Comparison of ENCODE assay signal across 9 mouse cellular contexts in genomic region chr13:100774704-100775103, GRCm38 (mm10). TPM values are rescaled to one million over a fixed set of nuclear protein-coding genes. Genes with fewer than 3 reads are reported as not detected.
A peak's percentile ranks its signal among the peaks of the same experiment; 100 is the strongest.
DNase-seq lines count a peak whose midpoint lies in the region; ATAC-seq and TF ChIP-seq lines count a peak whose summit lies in the region.
"Had no signal": no experiment of that assay in that cellular context is flagged by ENCODE, and none has a peak within 500 bp of the region (broad histone marks: within the 10 kb centered on the region; RNA-seq: fewer than 3 reads in every experiment).

No protein-coding gene starts in this region.

- no peak for DNase-seq in kidney, adult 11 months
- DNase-seq in MN1 (ENCODE audit: low spot score): no peak
- DNase-seq in layer of hippocampus, postnatal 25 days (ENCODE audit: extremely low spot score in 1 of 2, low spot score in 1 of 2): no peak
- DNase-seq: gastrocnemius, postnatal 25 days had no signal

- H3K79me2 ChIP-seq in myocyte (ENCODE audit: control insufficient read depth, insufficient read depth): peaks cover 6% of the 10 kb centered on the region

- no peaks in the 10 kb centered on the region for H3K27me3 ChIP-seq in kidney, embryonic 16.5 days (ENCODE audit: insufficient read depth, low read length)
- H3K27me3 ChIP-seq in embryonic facial prominence, embryonic 12.5 days: no peaks in the 10 kb centered on the region
- no peaks in the 10 kb centered on the region for H3K27me3 ChIP-seq in intestine, embryonic 15.5 days (replicated peaks)
- no peaks in the 10 kb centered on the region for H3K27me3 ChIP-seq in myocyte (ENCODE audit: control insufficient read depth, insufficient read depth, insufficient read length)

- TF ChIP-seq POLR2A in myocyte (IDR thresholded peaks at IDR 0.05; ENCODE audit: insufficient read length, low read depth): no peak

- H3K27ac ChIP-seq in kidney, embryonic 16.5 days (ENCODE audit: low read length): no peak overlapping the region
- H3K27ac ChIP-seq in embryonic facial prominence, embryonic 12.5 days: no peak overlapping the region
- H3K27ac ChIP-seq in intestine, embryonic 15.5 days: no peak overlapping the region

- H3ac ChIP-seq in myocyte (ENCODE audit: control insufficient read depth, insufficient read length): peak overlapping the region; percentile 11

- H3K4me1 ChIP-seq in kidney, embryonic 16.5 days (ENCODE audit: insufficient read depth, low read length): peaks cover 14% of the 10 kb centered on the region
- peaks cover 16% of the 10 kb centered on the region for H3K4me1 ChIP-seq in embryonic facial prominence, embryonic 12.5 days
- 0 out of 2 replicates have a peak, but pooled peaks cover 7% of the 10 kb centered on the region for H3K4me1 ChIP-seq in intestine, embryonic 15.5 days (replicated peaks)

- peak overlapping the region; percentile 91 for H3K4me3 ChIP-seq in kidney, embryonic 16.5 days (ENCODE audit: low read length)
- H3K4me3 ChIP-seq in embryonic facial prominence, embryonic 12.5 days: peak overlapping the region; percentile 87
- peak overlapping the region; percentile 84 for H3K4me3 ChIP-seq in intestine, embryonic 15.5 days (replicated peaks)
- H3K4me3 ChIP-seq in myocyte: peak overlapping the region; percentile 67

- no peak for ATAC-seq in kidney, embryonic 16.5 days (ENCODE audit: low FRiP score, low TSS enrichment)
- no peak for ATAC-seq in embryonic facial prominence, embryonic 12.5 days (ENCODE audit: insufficient number of reproducible peaks, insufficient read depth, low FRiP score, low TSS enrichment)
- no peak for ATAC-seq in intestine, embryonic 15.5 days
- ATAC-seq in megakaryocyte progenitor cell, adult 5-6 weeks (replicated peaks; ENCODE audit: poor library complexity): no peak

- H3K9me3 ChIP-seq in kidney, embryonic 16.5 days (ENCODE audit: low read length): no peaks in the 10 kb centered on the region
- no peaks in the 10 kb centered on the region for H3K9me3 ChIP-seq in embryonic facial prominence, embryonic 12.5 days
- H3K9me3 ChIP-seq in intestine, embryonic 15.5 days: no peaks in the 10 kb centered on the region

- H3K36me3 ChIP-seq in kidney, embryonic 16.5 days (ENCODE audit: insufficient read depth, low read length): peaks cover 25% of the 10 kb centered on the region
- peaks cover 28% of the 10 kb centered on the region for H3K36me3 ChIP-seq in embryonic facial prominence, embryonic 12.5 days
- peaks cover 4% of the 10 kb centered on the region; the same call in 1 of the 2 replicates for H3K36me3 ChIP-seq in intestine, embryonic 15.5 days
- H3K36me3 ChIP-seq in myocyte (ENCODE audit: control insufficient read depth, insufficient read depth): peaks cover 7% of the 10 kb centered on the region

- H3K4me2 ChIP-seq in kidney, embryonic 16.5 days (replicated peaks; ENCODE audit: low read depth, low read length): peak overlapping the region; percentile 90
- peak overlapping the region; percentile 89 for H3K4me2 ChIP-seq in embryonic facial prominence, embryonic 12.5 days (replicated peaks)
- peak overlapping the region; percentile 92 for H3K4me2 ChIP-seq in intestine, embryonic 15.5 days (replicated peaks)
- peak overlapping the region; percentile 89 for H3K4me2 ChIP-seq in myocyte (ENCODE audit: low read depth)

- H3K9ac ChIP-seq in kidney, embryonic 16.5 days (replicated peaks; ENCODE audit: low read length): peak overlapping the region; percentile 87
- H3K9ac ChIP-seq in embryonic facial prominence, embryonic 12.5 days: peak overlapping the region; percentile 70
- H3K9ac ChIP-seq in intestine, embryonic 15.5 days: peak overlapping the region; percentile 80; the same call in 1 of the 2 replicates

TF ChIP-seq in myocyte, 11 proteins besides CTCF, POLR2A, EP300 and RAD21:
- TF ChIP-seq SRF (IDR thresholded peaks at IDR 0.05; ENCODE audit: control insufficient read depth, insufficient read length, low read depth) (no peak), POLR2AphosphoS2 (IDR thresholded peaks at IDR 0.05; ENCODE audit: insufficient read length, low read depth) (no peak), TCF12 (IDR thresholded peaks at IDR 0.05; ENCODE audit: insufficient read depth, poor library complexity, severe bottlenecking) (no peak), E2F4 (IDR thresholded peaks at IDR 0.05; ENCODE audit: insufficient read depth) (no peak), MYOG (IDR thresholded peaks at IDR 0.05; ENCODE audit: control insufficient read depth in 1 of 3, insufficient read depth in 1 of 3, insufficient read length in 2 of 3, low read depth in 2 of 3) (no peak), USF1 (IDR thresholded peaks at IDR 0.05; ENCODE audit: low read depth) (no peak), REST (IDR thresholded peaks at IDR 0.05; ENCODE audit: insufficient read depth, insufficient read length) (no peak), CEBPB (IDR thresholded peaks at IDR 0.05; ENCODE audit: insufficient read depth, poor library complexity, severe bottlenecking) (no peak), MYOD1 (IDR thresholded peaks at IDR 0.05; ENCODE audit: control insufficient read depth in 1 of 3, insufficient read length in 2 of 3, low read depth in 2 of 3) (no peak), TCF3 (IDR thresholded peaks at IDR 0.05; ENCODE audit: insufficient read length, low read depth) (no peak), MAX (IDR thresholded peaks at IDR 0.05; ENCODE audit: low read depth) (no peak)

RNA-seq across cellular contexts. Expression of gene Cenph, which starts 1.0 kb away (rescaled TPM):
- polyA plus RNA-seq in kidney, embryonic 16.5 days (2015; fragmentation: Nextera tagmentation; extraction: Ambion mirVana): 35.6 and 39.8 TPM in 2 replicates
- 44.3 and 50.3 TPM in 2 replicates for polyA plus RNA-seq in embryonic facial prominence, embryonic 12.5 days (2016; fragmentation: Nextera tagmentation; extraction: Ambion mirVana)
- polyA plus RNA-seq in intestine, embryonic 15.5 days (2015; fragmentation: Nextera tagmentation; extraction: Ambion mirVana): 30.8 and 31.4 TPM in 2 replicates
- 3.0 TPM for polyA plus RNA-seq in myocyte (2012; fragmentation: generic; extraction: Trizol)
- total RNA-seq in megakaryocyte progenitor cell, adult 5-6 weeks (2015): 64.8 and 71.7 TPM in 2 replicates
- 66.3 and 67.7 TPM in 2 replicates for total RNA-seq in megakaryocyte progenitor cell, adult 5-6 weeks (2017)
- 1 to 10 TPM in 1 of 2 experiments, under 1 TPM in 1; 0.42 to 1.1 TPM for total RNA-seq in layer of hippocampus, postnatal 25 days (2021)
- total RNA-seq: gastrocnemius, postnatal 25 days had no signal

RNA-seq across cellular contexts. Expression of gene Ccnb1, which starts 11.7 kb away (rescaled TPM):
- polyA plus RNA-seq in kidney, embryonic 16.5 days (2015; fragmentation: Nextera tagmentation; extraction: Ambion mirVana): 269 and 273 TPM in 2 replicates
- 253 and 272 TPM in 2 replicates for polyA plus RNA-seq in embryonic facial prominence, embryonic 12.5 days (2016; fragmentation: Nextera tagmentation; extraction: Ambion mirVana)
- polyA plus RNA-seq in intestine, embryonic 15.5 days (2015; fragmentation: Nextera tagmentation; extraction: Ambion mirVana): 204 and 217 TPM in 2 replicates
- polyA plus RNA-seq in myocyte (2012; fragmentation: generic; extraction: Trizol): 45.4 TPM
- total RNA-seq in megakaryocyte progenitor cell, adult 5-6 weeks (2015): 152 and 153 TPM in 2 replicates
- total RNA-seq in megakaryocyte progenitor cell, adult 5-6 weeks (2017): 181 and 194 TPM in 2 replicates
- total RNA-seq in layer of hippocampus, postnatal 25 days (2021): 1 to 10 TPM; 1.5 TPM

RNA-seq across cellular contexts. Expression of gene Mrps36, which starts 30.2 kb away (rescaled TPM):
- polyA plus RNA-seq in kidney, embryonic 16.5 days (2015; fragmentation: Nextera tagmentation; extraction: Ambion mirVana): 171 and 174 TPM in 2 replicates
- 121 and 124 TPM in 2 replicates for polyA plus RNA-seq in embryonic facial prominence, embryonic 12.5 days (2016; fragmentation: Nextera tagmentation; extraction: Ambion mirVana)
- polyA plus RNA-seq in intestine, embryonic 15.5 days (2015; fragmentation: Nextera tagmentation; extraction: Ambion mirVana): 253 and 271 TPM in 2 replicates
- 126 TPM for polyA plus RNA-seq in myocyte (2012; fragmentation: generic; extraction: Trizol)
- 86.2 and 90.4 TPM in 2 replicates for total RNA-seq in megakaryocyte progenitor cell, adult 5-6 weeks (2015)
- total RNA-seq in megakaryocyte progenitor cell, adult 5-6 weeks (2017): 73.0 and 75.8 TPM in 2 replicates
- 10 to 100 TPM; 55.9 to 56.0 TPM for total RNA-seq in layer of hippocampus, postnatal 25 days (2021)

RNA-seq across cellular contexts. Expression of gene Cdk7, which starts 44.0 kb away (rescaled TPM):
- 102 and 103 TPM in 2 replicates for polyA plus RNA-seq in kidney, embryonic 16.5 days (2015; fragmentation: Nextera tagmentation; extraction: Ambion mirVana)
- 97.7 and 101 TPM in 2 replicates for polyA plus RNA-seq in embryonic facial prominence, embryonic 12.5 days (2016; fragmentation: Nextera tagmentation; extraction: Ambion mirVana)
- polyA plus RNA-seq in intestine, embryonic 15.5 days (2015; fragmentation: Nextera tagmentation; extraction: Ambion mirVana): 78.4 and 79.1 TPM in 2 replicates
- polyA plus RNA-seq in myocyte (2012; fragmentation: generic; extraction: Trizol): 23.6 TPM
- 55.6 and 55.9 TPM in 2 replicates for total RNA-seq in megakaryocyte progenitor cell, adult 5-6 weeks (2015)
- 51.1 and 56.8 TPM in 2 replicates for total RNA-seq in megakaryocyte progenitor cell, adult 5-6 weeks (2017)
- 10 to 100 TPM; 36.3 to 38.6 TPM for total RNA-seq in layer of hippocampus, postnatal 25 days (2021)

RNA-seq across cellular contexts. Expression of gene Slc30a5, which starts 58.5 kb away (rescaled TPM):
- 54.9 and 55.5 TPM in 2 replicates for polyA plus RNA-seq in kidney, embryonic 16.5 days (2015; fragmentation: Nextera tagmentation; extraction: Ambion mirVana)
- 52.6 and 55.8 TPM in 2 replicates for polyA plus RNA-seq in embryonic facial prominence, embryonic 12.5 days (2016; fragmentation: Nextera tagmentation; extraction: Ambion mirVana)
- polyA plus RNA-seq in intestine, embryonic 15.5 days (2015; fragmentation: Nextera tagmentation; extraction: Ambion mirVana): 68.7 and 68.9 TPM in 2 replicates
- polyA plus RNA-seq in myocyte (2012; fragmentation: generic; extraction: Trizol): 20.9 TPM
- total RNA-seq in megakaryocyte progenitor cell, adult 5-6 weeks (2015): 127 and 130 TPM in 2 replicates
- 99.7 and 101 TPM in 2 replicates for total RNA-seq in megakaryocyte progenitor cell, adult 5-6 weeks (2017)
- total RNA-seq in layer of hippocampus, postnatal 25 days (2021): 10 to 100 TPM; 37.9 to 40.5 TPM
